Mouse (Mus musculus) lung, postnatal 14 days (tissue): ENCODE measurements at regions not wholly inside any gene's neighbourhood (a gene's known extent, or its start where the extent isn't known, plus 50 kb on each side); places are given as distances from the start of the nearest gene placed in this dataset.

Source experiments
- DNase-seq: peaks from one replicate; pipeline ENCODE4 v3.0.0; 2021

DNA sequence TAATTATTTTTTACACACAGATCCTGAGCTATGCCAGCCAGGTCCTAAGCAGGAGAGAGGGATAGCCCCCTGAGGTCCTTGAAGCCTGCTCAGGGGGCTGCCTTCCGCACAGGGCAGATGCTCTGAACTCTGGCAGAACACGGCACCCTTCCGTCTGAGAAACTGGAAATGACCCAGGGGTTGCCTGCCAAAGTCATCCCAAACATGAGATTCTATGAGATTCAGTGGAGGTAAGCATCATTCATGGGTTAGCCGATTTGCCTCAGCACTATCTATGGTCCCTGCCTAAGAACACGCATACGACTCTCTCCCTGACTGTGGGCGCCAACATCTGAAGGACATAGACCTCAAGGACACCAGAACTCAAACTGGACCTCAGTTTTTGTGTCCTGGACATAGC, 152.8 kb downstream of the Bcl11b start:
- DNase-seq, result no peak

DNA sequence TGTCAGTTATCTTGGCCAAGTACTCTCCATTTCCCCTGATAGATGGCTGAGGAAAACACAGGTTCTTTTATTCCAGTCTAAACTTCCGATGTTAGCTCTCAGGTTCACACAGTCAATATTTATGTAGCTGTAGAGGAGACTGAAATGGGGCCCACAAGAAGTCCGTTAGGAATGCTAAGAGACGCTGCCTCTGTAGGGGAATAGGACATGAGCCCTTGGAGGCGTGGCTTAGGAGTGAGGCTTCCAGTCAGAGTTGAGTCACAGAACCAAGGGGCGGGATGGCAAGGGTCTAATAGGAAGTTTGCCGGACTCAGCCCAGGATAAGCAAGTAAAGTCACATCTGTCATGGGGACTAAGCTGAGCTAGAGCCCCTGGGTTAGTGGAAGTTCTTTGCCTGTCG, 150.5 kb downstream of the Bcl11b start:
- no peak for DNase-seq

DNA sequence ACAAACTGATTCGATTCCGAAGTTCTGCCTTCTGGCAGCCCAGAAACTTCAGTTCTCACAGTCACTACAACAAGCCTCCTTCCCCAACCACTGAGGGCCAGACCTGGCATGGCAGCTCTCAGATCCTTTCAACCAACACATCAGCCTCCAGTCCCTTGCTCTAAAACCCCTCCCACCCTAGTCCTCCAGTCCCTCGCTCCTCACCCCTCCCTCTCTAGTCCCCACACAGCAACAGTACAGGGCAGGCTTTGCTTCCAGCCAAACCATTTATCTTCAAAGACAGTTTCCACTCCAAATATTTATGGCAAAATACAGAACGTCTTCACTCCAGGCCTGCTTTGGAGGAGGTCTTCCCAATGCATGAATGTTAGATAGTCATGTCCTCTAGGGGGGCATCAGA, 147.9 kb downstream of the Bcl11b start:
- DNase-seq, result no peak

GRCm38 (mm10) chr12:107856421-107857043, 146.9 kb downstream of the Bcl11b start:
- no peak for DNase-seq

DNA sequence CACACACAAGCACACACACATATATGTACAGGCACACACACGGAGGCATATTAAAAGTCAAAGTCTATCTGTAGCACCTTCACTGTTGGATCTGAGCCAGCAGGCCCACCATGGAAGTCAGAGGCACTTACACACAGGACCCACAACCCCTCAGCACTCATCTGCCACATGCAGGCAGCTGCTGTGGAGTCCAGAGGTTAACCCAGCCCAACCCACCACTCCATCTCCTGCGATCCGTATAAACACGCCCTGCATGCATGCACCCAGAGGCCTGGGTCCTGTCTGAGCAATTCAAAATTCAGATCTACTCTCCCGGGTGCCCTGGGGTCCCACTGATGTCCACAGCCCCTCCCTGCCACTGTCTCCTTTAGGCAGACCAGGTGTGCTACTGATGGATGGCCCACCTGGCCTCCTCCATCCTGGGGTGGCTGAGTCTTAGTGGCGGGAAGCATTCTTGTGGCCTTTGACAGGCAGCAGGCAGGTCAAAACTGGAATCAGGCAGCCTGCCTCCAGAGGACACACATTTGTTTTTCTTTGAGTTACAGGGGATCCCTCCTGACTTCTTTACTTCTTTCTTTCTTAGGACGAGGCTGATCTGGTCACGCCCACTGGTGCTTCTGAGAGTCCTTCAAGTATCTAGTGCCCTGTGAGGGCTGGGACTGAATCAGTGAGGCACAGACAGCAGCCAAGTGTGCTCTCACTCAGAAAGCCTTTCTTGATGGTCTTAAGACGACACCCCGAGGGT, 144.7 kb downstream of the Bcl11b start:
- no peak for DNase-seq

- no peak for DNase-seq
These were observed 143.7 kb downstream of the Bcl11b start for GRCm38 (mm10) chr12:107859750-107860149.

DNA sequence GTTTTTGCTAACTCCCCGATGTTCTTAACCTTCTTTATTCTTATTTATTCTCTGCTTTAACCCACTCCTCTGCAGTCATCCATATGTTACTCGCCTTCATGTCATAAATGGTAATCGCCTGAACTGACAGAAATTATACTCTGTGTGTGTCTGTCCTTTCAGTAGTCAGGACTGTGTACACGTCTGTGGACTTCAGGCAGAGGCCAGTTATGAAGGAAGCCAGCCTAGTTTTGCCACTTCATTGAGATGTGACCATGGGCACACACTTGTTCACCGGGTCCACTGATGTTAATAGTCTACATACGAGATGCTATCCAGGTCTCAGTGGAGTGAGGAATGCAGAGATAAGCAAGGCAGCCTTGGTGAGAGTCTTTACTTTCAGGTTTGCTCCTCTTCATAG, 143.0 kb downstream of the Bcl11b start:
- no peak for DNase-seq
